Mouse (Mus musculus): ENCODE results near the gene Pkd1l2. TPM values are rescaled to one million over a fixed set of nuclear protein-coding genes. Genes with fewer than 3 reads are reported as not detected.

Pkd1l2 gene
- total RNA-seq, 1 experiment, result 1.5 TPM

DNA sequence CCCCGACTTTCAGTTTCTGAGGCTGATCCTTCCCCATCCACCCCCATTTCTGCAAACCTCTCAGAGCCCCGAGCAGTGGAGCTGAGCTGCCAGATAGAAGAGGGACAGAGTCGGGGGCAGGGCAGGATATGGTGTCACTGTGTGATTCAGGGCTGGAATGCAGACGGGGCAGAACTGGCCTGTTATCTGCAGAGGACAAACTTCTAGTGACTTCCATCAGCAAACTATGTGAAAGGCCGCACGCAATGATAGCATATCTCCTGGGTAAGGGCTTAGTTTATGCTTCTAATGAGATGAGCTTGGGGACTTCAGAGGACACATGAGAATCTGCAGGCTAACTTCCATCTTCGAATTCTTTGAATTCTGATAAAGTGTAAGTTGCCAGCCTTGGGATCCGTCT lies 3.3 kb upstream of the Pkd1l2 start:
- Histone ChIP-seq H3K9ac (ENCODE audit: insufficient read depth, low read depth, low read length, poor library complexity, severe bottlenecking) (no peak overlapping the region), H3K9me3 (ENCODE audit: control insufficient read depth, insufficient read depth, low read depth, low read length) (no peaks in the 10 kb centered on the region), H3K4me3 (ENCODE audit: insufficient read depth in 1 of 2, low read depth in 1 of 2, low read length in 2 of 2, poor library complexity in 1 of 2, severe bottlenecking in 1 of 2) (no peak overlapping the region), H3K4me1 (ENCODE audit: control insufficient read depth in 2 of 2, insufficient read depth in 2 of 2, low read length in 2 of 2, poor library complexity in 1 of 2) (peaks cover 0 to 3% of the 10 kb centered on the region in 2 experiments; a peak in 1 of 4 replicates), H3K36me3 (ENCODE audit: control insufficient read depth, insufficient read depth, low read length, poor library complexity, severe bottlenecking) (no peaks in the 10 kb centered on the region), H3K27ac (ENCODE audit: insufficient read depth, low read depth, low read length, poor library complexity, severe bottlenecking) (no peak overlapping the region)
- in situ Hi-C loops (cut with MboI; ENCODE audit: low sequenced_read_pairs in 2 of 2, unreplicated experiment in 2 of 2), result no loop called here
- DNase-seq (ENCODE audit: low read depth, low spot score), result no peak
- TF ChIP-seq ZC3H11A (IDR thresholded peaks at IDR 0.05; ENCODE audit: borderline replicate concordance, low read depth, low read length) (no peak), MAFK (IDR thresholded peaks at IDR 0.05; ENCODE audit: insufficient read depth, low read depth, low read length) (no peak), HCFC1 (IDR thresholded peaks at IDR 0.05; ENCODE audit: borderline replicate concordance, insufficient read depth, low read length) (no peak)

DNA sequence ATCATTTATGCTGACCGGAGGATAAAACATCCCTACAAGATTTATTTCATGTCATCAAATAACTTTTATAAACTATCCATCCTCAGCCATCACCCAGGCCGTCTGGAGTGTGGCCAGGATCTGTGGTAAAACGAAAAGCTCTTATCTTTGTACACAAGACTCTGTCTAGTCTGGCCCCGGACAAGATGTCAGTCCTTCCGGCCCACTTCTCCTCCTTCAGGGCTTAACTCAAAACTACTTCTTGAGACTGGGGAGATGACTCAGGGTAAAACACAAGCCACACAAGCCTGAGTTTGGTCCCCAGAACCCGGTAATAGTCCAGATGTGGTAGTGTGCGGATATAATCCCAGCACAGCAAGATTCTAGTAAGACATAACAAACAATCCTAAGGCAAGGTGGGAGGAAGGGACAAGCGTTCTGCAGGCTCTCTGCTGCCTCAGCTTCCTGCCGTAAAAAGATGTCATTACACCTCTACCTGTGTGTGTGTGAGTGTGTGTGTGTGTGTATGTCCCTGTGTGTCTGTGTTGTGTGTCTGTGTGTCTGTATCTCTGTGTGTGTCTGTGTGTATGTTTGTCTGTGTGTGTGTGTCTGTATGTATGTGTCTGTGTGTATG lies 804 bp upstream of the Pkd1l2 start:
- H3K4me3 ChIP-seq (ENCODE audit: insufficient read depth in 1 of 2, low read depth in 1 of 2, low read length in 2 of 2, poor library complexity in 1 of 2, severe bottlenecking in 1 of 2), result no peak overlapping the region
- H3K9ac ChIP-seq (ENCODE audit: insufficient read depth, low read depth, low read length, poor library complexity, severe bottlenecking), result no peak overlapping the region
- no peak for DNase-seq (ENCODE audit: low read depth, low spot score)
- in situ Hi-C loops (cut with MboI; ENCODE audit: low sequenced_read_pairs in 2 of 2, unreplicated experiment in 2 of 2), result no loop called here
- no peak overlapping the region for H3K27ac ChIP-seq (ENCODE audit: insufficient read depth, low read depth, low read length, poor library complexity, severe bottlenecking)
- no peaks in the 10 kb centered on the region for H3K9me3 ChIP-seq (ENCODE audit: control insufficient read depth, insufficient read depth, low read depth, low read length)
- H3K36me3 ChIP-seq (ENCODE audit: control insufficient read depth, insufficient read depth, low read length, poor library complexity, severe bottlenecking), result no peaks in the 10 kb centered on the region
- no peak for TF ChIP-seq MAFK (IDR thresholded peaks at IDR 0.05; ENCODE audit: insufficient read depth, low read depth, low read length)
- TF ChIP-seq HCFC1 (IDR thresholded peaks at IDR 0.05; ENCODE audit: borderline replicate concordance, insufficient read depth, low read length), result no peak
- no peak for TF ChIP-seq ZC3H11A (IDR thresholded peaks at IDR 0.05; ENCODE audit: borderline replicate concordance, low read depth, low read length)
- TF ChIP-seq ZNF384 (IDR thresholded peaks at IDR 0.05; ENCODE audit: low read depth, low read length), result no peak
- H3K4me1 ChIP-seq (ENCODE audit: control insufficient read depth in 2 of 2, insufficient read depth in 2 of 2, low read length in 2 of 2, poor library complexity in 1 of 2), result peaks cover 4 to 16% of the 10 kb centered on the region in 2 experiments; a peak in 2 of 4 replicates

- no peak overlapping the region for H3K27ac ChIP-seq (ENCODE audit: insufficient read depth, low read depth, low read length, poor library complexity, severe bottlenecking)
- peaks cover 4 to 20% of the 10 kb centered on the region in 2 experiments; a peak in 2 of 4 replicates for H3K4me1 ChIP-seq (ENCODE audit: control insufficient read depth in 2 of 2, insufficient read depth in 2 of 2, low read length in 2 of 2, poor library complexity in 1 of 2)
- no peak overlapping the region for H3K9ac ChIP-seq (ENCODE audit: insufficient read depth, low read depth, low read length, poor library complexity, severe bottlenecking)
- in situ Hi-C loops (cut with MboI; ENCODE audit: low sequenced_read_pairs in 2 of 2, unreplicated experiment in 2 of 2), result no loop called here
- no peaks in the 10 kb centered on the region for H3K9me3 ChIP-seq (ENCODE audit: control insufficient read depth, insufficient read depth, low read depth, low read length)
- H3K4me3 ChIP-seq (ENCODE audit: insufficient read depth in 1 of 2, low read depth in 1 of 2, low read length in 2 of 2, poor library complexity in 1 of 2, severe bottlenecking in 1 of 2), result no peak overlapping the region
- H3K36me3 ChIP-seq (ENCODE audit: control insufficient read depth, insufficient read depth, low read length, poor library complexity, severe bottlenecking), result no peaks in the 10 kb centered on the region
- no peak for TF ChIP-seq ZC3H11A (IDR thresholded peaks at IDR 0.05; ENCODE audit: borderline replicate concordance, low read depth, low read length)
- TF ChIP-seq CHD2 (IDR thresholded peaks at IDR 0.05; ENCODE audit: low read depth, low read length), result no peak
- TF ChIP-seq MAFK (IDR thresholded peaks at IDR 0.05; ENCODE audit: insufficient read depth, low read depth, low read length), result no peak
- TF ChIP-seq HCFC1 (IDR thresholded peaks at IDR 0.05; ENCODE audit: borderline replicate concordance, insufficient read depth, low read length), result no peak
- no peak for TF ChIP-seq ZNF384 (IDR thresholded peaks at IDR 0.05; ENCODE audit: low read depth, low read length)
- peak; percentile 37 for DNase-seq (ENCODE audit: low read depth, low spot score)
Measured at GRCm38 (mm10) chr8:117079652-117080051, 2.6 kb downstream of the Pkd1l2 start.

DNA sequence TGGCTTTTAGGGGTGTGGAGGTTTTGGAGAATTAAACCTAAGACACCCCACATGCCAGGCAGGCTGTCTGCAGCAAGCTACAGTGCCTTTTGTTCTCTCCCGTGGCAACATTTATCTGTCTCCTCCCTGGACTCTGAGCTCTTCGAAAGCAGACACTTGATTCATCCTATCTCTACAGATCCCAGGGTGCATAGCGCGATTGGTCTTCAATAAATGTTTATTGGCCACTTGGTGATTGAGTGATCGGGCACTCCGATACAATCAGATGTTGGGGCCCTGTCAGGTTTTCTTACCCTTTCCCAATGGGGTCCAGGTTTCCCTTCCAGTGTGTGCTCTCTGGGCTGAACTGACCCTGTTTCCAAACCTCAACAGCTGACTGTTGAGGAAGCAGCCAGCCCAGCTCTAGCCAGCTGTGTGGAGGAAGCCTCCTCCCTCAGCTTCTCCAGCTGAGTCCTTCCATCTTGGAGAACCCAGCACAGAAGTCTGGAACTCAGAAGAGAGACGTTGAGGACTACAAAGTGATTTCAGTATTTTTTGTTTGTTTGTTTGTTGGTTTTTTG lies 3.8 kb downstream of the Pkd1l2 start:
- TF ChIP-seq CHD2 (IDR thresholded peaks at IDR 0.05; ENCODE audit: low read depth, low read length) (no peak), ZNF384 (IDR thresholded peaks at IDR 0.05; ENCODE audit: low read depth, low read length) (no peak), MAFK (IDR thresholded peaks at IDR 0.05; ENCODE audit: insufficient read depth, low read depth, low read length) (no peak), HCFC1 (IDR thresholded peaks at IDR 0.05; ENCODE audit: borderline replicate concordance, insufficient read depth, low read length) (no peak), ZC3H11A (IDR thresholded peaks at IDR 0.05; ENCODE audit: borderline replicate concordance, low read depth, low read length) (no peak)
- H3K9me3 ChIP-seq (ENCODE audit: control insufficient read depth, insufficient read depth, low read depth, low read length), result no peaks in the 10 kb centered on the region
- no peak for DNase-seq (ENCODE audit: low read depth, low spot score)
- no peak overlapping the region for H3K4me3 ChIP-seq (ENCODE audit: insufficient read depth in 1 of 2, low read depth in 1 of 2, low read length in 2 of 2, poor library complexity in 1 of 2, severe bottlenecking in 1 of 2)
- H3K36me3 ChIP-seq (ENCODE audit: control insufficient read depth, insufficient read depth, low read length, poor library complexity, severe bottlenecking), result no peaks in the 10 kb centered on the region
- no peak overlapping the region for H3K9ac ChIP-seq (ENCODE audit: insufficient read depth, low read depth, low read length, poor library complexity, severe bottlenecking)
- no peak overlapping the region for H3K27ac ChIP-seq (ENCODE audit: insufficient read depth, low read depth, low read length, poor library complexity, severe bottlenecking)
- H3K4me1 ChIP-seq (ENCODE audit: control insufficient read depth in 2 of 2, insufficient read depth in 2 of 2, low read length in 2 of 2, poor library complexity in 1 of 2), result peaks cover 4 to 20% of the 10 kb centered on the region in 2 experiments; a peak in 2 of 4 replicates
- in situ Hi-C loops (cut with MboI; ENCODE audit: low sequenced_read_pairs in 2 of 2, unreplicated experiment in 2 of 2), result no loop called here

Data from ES-E14 (cell line).